Mouse (Mus musculus) Patski (cell line): ENCODE data around the gene Susd3. TPM values are rescaled to one million over a fixed set of nuclear protein-coding genes. Genes with fewer than 3 reads are reported as not detected.
A peak's percentile ranks its signal among the peaks of the same experiment; 100 is the strongest.

ENCODE experiments used
- ATAC-seq: fragments of 100-300 bp; one replicate; pipeline ENCODE4 v1.8.0; 2021
- CTCF ChIA-PET: fragments of 350-600 bp; sonication (Branson Sonifier 250); formaldehyde crosslinking; loops from one replicate; lab custom pipeline; 2022; ENCODE audit warnings: inconsistent platforms; lab: Charles Lee
- POLR2A ChIA-PET: fragments of 350-600 bp; sonication (Branson Sonifier 250); formaldehyde crosslinking; loops from one replicate; lab custom pipeline; 2022; ENCODE audit warnings: antibody characterized with exemption, inconsistent platforms; lab: Charles Lee
- DNase-seq: peaks from one replicate; pipeline ENCODE4 v3.0.0-alpha.2; 2011; ENCODE audit warnings: low read depth, low spot score
- H3K27me3 ChIP-seq: fragments of 371-371 bp; one replicate; pipeline ENCODE4 v1.5.1; 2021
- CTCF ChIP-seq: fragments of 100-300 bp; IDR thresholded peaks from one replicate; pipeline ENCODE4 v1.5.1; 2021
- in situ Hi-C: fragments of 300-500 bp; cut with MboI; formaldehyde crosslinking; loops from 3 replicates; pipeline ENCODE4 v1.11.1; 2018; ENCODE audit warnings: low pct_unique_long_range_greater_than_20kb, mixed read lengths
- polyA plus RNA-seq: library from polyadenylated mRNA; unstranded; gene quantifications from one replicate; pipeline ENCODE4 v1.2.3, GENCODE M21; 2021

Susd3 gene
- polyA plus RNA-seq, 1 experiment from 2014 or later = not detected

DNA sequence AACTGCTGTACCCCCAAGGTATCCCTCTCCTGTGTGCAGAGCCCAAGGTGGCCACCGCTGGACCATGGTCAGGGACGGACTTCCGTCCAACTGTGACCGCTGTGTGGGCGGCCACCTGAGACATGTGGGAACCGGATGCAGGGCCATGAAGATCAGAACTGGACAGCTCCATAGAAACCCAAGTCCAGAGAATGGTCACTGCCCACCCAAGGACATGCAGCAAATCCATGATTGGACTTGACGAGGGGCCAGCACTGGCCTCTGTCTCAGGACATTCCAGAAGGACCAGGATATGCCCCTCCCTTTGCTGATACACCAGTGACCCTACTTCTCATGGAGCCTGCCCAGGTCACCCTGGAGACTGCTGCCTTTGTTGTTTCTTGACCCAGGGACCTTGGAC, 52.9 kb downstream of the Susd3 start:
- ChIA-PET POLR2A (no interaction called here), CTCF (no interaction called here)
- ATAC-seq (no peak), DNase-seq (no peak)
- H3K27me3 ChIP-seq = no peaks in the 10 kb centered on the region
- in situ Hi-C loops = no loop called here
- no peak for TF ChIP-seq CTCF

DNA sequence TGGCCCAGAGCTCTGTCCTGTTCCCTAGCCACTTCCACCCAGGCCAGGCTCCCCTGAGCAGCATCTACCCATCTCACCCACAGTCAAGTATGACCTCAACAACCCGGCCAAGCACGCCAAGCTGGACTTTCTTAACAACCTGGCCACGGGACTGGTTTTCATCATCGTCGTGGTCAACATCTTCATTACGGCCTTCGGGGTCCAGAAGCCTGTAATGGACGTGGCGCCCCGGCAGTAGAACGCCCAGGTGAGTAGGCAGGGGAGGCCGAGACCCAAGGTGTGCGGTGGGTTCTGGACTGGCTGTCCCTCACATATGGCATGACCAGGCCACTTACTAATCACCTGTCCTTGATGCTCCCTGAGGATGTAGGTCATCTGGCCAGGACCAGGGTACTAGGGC, 53.7 kb downstream of the Susd3 start:
- POLR2A ChIA-PET = no interaction called here

DNA sequence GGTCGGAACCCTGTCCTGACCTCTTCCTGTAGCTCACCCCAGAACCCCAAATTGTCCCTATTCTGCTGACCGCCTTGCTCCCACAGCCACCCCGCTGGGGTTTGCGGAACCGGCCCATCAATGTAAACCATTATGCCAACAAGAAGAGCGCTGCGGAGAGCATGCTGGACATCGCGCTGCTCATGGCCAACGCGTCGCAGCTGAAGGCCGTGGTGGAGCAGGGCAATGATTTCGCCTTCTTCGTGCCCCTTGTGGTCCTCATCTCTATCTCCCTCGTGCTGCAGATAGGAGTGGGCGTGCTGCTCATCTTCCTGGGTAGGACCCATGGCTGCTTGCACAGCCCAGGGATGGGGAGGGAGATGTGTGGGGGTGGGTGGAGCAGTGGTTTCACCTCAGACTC, 54.9 kb downstream of the Susd3 start:
- DNase-seq (no peak), ATAC-seq (no peak)
- in situ Hi-C loops = no loop called here
- H3K27me3 ChIP-seq = no peaks in the 10 kb centered on the region
- ChIA-PET POLR2A (no interaction called here), CTCF (no interaction called here)
- TF ChIP-seq CTCF = no peak

More for the DNA sequence above, 53.7 kb downstream of the Susd3 start:
- DNase-seq (no peak), ATAC-seq (no peak)
- TF ChIP-seq CTCF = no peak
- in situ Hi-C loops = no loop called here
- H3K27me3 ChIP-seq = no peaks in the 10 kb centered on the region
- CTCF ChIA-PET = no interaction called here

DNA sequence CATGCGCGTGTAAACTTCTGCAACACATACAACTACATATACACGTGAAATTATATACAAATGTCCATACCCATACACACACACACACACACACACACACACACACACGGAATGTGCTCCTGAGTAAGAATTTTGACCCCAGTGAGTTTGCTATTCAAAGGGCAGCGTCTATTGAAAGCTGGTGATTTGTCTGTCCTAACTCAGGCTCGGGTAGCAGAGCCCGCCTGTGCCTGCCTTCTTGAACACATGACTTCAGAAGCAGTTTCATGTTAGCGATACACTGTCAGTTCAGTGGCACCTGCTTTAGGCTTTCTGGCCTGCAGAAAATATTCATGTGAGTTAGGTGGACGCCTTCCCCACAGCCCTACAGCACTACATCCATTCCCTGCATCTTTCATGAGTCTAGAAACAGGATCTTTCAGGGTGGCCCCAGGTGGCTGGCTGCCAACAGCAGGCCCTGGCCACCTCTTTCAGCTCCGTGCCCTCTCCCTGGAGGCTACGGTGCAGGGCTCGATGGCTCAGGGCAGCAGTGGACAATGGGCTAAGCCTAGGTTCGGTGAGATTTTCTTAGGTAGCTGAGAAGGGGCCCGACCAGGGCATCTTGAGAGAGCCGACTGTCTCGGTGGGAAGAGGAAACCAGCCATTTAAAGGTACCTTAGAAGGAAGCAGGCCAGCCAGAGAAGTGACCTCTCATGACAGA, 56.2 kb downstream of the Susd3 start:
- POLR2A ChIA-PET = interaction anchor here (0.7 kb wide), 1 partner anchor 9 kb away, joined by 3 read pairs; no protein-coding TSS in a partner anchor
- no peak for TF ChIP-seq CTCF
- no peaks in the 10 kb centered on the region for H3K27me3 ChIP-seq
- CTCF ChIA-PET = interaction anchor here (3.0 kb wide), 1 partner anchor 23 kb away, joined by 9 read pairs; no protein-coding TSS in a partner anchor
- ATAC-seq = no peak
- in situ Hi-C loops = no loop called here
- DNase-seq = no peak

DNA sequence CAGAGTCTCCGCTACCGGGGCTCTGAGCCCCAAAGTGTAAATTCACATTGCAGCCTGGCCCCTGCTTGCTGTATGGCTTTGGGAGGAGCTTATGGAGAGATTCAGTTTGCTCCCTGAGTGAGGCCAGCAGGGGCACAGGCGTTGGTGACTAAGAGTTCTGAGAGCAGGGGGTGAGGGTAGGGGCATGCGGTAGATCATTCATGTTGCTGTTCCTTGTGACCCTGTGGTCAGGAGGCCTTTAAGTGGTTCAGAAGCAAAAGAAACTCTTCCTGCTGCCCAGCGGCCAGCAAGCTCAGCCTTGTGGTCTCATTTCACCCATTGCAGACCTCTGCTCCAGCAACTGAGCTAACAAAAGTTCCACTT, 56.9 kb downstream of the Susd3 start:
- in situ Hi-C loops = no loop called here
- ChIA-PET POLR2A (interaction anchor here (0.7 kb wide), 1 partner anchor 9 kb away, joined by 3 read pairs; no protein-coding TSS in a partner anchor), CTCF (interaction anchor here (3.0 kb wide), 1 partner anchor 22 kb away, joined by 9 read pairs; no protein-coding TSS in a partner anchor)
- H3K27me3 ChIP-seq = no peaks in the 10 kb centered on the region
- TF ChIP-seq CTCF = no peak
- peak; percentile 80 for DNase-seq
- peak; percentile 24 for ATAC-seq

DNA sequence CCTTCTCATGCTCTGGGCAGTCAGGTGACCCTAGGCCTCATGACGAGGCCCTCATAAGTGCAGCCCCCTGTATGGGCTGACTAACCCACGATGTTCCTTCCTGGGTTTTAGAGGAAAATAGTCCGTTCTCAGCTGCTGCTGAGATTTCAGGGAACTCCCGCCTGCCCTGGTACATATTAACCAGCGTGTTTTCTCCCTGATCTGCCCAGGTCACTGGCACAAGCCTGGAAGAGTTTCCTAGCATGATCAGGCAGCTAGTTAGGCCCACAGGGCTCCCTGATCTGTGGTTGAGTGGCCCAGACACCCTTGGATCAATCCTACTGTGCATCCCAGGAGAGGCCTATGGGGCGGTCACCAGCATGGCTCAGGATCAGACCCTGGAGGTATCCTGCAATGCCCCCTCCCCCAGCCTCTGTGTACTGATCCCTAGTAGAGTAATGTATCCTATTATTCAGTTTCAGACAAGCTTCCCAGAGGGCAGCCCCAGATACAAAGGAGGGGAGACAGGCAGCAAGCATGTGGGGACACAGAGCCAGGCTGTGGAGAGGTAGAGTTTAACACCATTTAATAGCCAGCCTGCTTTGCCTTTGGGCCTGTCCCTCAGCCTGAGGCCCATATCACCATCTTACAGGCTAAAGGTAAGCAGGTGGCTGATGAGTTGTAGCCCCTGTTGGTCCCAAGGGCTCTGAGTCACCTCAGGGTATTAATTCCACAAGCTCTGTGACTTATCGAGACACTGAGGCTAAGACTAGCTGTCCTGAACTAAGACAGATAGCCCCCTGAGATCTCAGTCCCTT, 57.4 kb downstream of the Susd3 start:
- ATAC-seq (peak; percentile 18), DNase-seq (no peak)
- no peaks in the 10 kb centered on the region for H3K27me3 ChIP-seq
- CTCF ChIA-PET = interaction anchor here (3.0 kb wide), 1 partner anchor 22 kb away, joined by 9 read pairs; no protein-coding TSS in a partner anchor
- POLR2A ChIA-PET = no interaction called here
- in situ Hi-C loops = no loop called here
- TF ChIP-seq CTCF = no peak

DNA sequence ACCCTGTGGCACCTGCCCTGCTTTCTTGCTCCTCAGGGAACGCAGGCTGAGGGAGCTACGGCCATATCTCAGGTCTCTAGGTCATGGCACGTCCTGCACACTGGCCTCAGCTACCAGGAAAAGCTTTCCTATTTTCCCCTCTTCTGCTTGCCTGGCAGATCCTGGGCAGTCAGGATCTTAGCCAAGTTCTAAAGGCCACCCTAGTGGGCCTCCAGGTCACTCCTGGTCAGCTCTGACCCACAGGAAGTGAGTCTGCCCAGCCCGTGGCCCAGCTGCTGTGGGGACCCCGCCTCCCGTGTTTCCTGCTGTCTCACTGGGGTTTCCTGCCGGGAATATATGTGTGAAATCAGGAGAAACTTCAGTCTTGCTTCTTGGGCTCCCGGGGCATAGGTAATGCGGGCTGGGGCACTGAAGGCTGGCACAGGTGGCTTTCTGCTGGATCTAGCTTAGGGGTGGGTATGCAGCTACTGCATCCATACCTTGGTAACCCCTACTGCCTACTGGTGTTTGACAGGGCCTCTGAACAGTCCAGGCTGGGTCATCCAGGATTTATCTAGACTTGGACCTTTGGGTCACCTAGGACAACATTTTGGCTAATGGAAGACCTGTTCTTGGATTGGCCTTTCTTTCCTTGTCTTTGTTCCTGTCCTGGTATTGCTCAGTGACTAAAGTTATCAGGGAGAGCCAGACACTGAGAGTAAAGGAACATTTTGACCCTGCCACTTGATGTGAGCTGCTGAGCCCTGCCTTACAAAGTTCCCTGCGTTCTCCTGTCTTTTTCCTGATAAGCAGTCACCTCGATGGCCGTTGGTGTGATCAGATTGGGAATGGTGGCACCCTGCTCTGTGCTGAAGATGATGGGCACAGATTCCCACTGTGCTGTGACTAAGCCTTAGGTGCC, 58.3 kb downstream of the Susd3 start:
- ChIA-PET CTCF (interaction anchor here (3.0 kb wide), 1 partner anchor 21 kb away, joined by 9 read pairs; no protein-coding TSS in a partner anchor), POLR2A (interaction anchor here (1.2 kb wide), 1 partner anchor 23 kb away, joined by 3 read pairs; no protein-coding TSS in a partner anchor)
- ATAC-seq = no peak
- no peaks in the 10 kb centered on the region for H3K27me3 ChIP-seq
- TF ChIP-seq CTCF = no peak
- in situ Hi-C loops = no loop called here
- no peak for DNase-seq

DNA sequence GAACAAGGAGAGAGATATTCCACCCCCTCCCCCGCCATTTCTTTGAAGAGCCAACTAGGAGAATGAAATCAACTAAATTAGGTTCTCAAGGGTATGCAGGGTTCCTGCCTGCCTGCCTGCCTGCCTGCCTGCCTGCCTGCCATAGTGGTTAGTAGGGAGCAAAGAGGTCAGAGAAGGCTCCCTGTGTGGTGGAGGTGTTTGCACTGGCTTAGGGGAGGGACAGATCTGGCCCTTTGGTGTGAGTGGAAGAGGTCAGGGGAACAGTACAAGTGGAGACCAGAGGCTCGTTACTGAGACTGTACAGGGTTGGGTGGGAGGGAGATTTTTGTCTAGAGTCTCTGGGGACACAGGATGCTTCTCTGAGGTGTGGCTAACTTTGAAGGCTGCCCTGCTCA, 59.5 kb downstream of the Susd3 start:
- CTCF ChIA-PET = interaction anchor here (3.0 kb wide), 1 partner anchor 19 kb away, joined by 9 read pairs; no protein-coding TSS in a partner anchor
- no peak for ATAC-seq
- POLR2A ChIA-PET = interaction anchor here (1.2 kb wide), 1 partner anchor 24 kb away, joined by 3 read pairs; no protein-coding TSS in a partner anchor
- in situ Hi-C loops = no loop called here
- DNase-seq = no peak
- no peaks in the 10 kb centered on the region for H3K27me3 ChIP-seq
- no peak for TF ChIP-seq CTCF

DNA sequence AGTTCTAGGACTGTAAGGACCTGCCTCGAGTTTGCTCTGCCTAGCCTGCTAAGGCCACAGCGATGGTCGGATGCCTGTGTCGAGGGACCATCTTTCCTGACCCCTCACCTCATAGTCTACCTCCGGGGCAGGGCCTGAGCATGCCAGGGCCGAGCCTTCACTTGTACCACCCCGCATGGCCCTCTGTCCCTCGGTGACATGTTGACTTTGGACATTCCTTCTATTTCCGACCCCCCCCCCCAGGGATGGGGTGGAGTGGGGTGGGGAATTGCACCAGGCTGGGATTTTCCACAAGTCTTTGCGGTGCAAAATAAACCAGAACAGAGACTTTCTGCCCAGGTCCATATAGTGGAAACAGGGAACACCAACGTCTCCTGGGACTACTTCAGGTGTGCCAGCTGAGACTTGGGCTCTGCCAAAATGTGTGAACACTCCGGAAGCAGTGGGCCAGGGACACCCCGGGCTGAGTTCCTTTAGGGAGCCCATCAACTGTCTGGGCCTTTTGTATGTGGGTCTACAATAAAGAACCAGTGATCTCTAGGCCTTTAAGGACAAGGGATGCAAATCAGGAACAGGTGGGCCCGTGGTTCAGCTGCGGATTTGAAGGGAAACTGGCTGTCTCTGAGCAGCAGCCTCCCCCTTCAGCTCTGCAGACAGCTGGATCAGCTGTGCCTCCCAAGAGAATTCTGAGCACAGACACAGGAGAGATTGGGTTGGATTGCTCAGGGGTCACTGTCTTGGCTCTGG, 60.1 kb downstream of the Susd3 start:
- DNase-seq (no peak), ATAC-seq (no peak)
- POLR2A ChIA-PET = no interaction called here
- no peaks in the 10 kb centered on the region for H3K27me3 ChIP-seq
- in situ Hi-C loops = no loop called here
- CTCF ChIA-PET = interaction anchor here (1.1 to 1.4 kb wide), 2 partner anchors 16 to 23 kb away, joined by 3 read pairs; no protein-coding TSS in a partner anchor
- no peak for TF ChIP-seq CTCF
